Mouse (Mus musculus) lung, embryonic 16.5 days (tissue): ENCODE measurements around the gene Gm20696. TPM values are rescaled to one million over a fixed set of nuclear protein-coding genes. Genes with fewer than 3 reads are reported as not detected.

Experiments used
- ATAC-seq: fragments of 200-750 bp; cut with Nextera tagmentation; 2 replicates; pipeline ENCODE4 v1.8.0; 2017; ENCODE audit warnings: low read depth, mild to moderate bottlenecking, moderate library complexity
- H3K27ac ChIP-seq: fragments of 300-500 bp; sonication (generic); 2 replicates; pipeline ENCODE4 v1.5.1; 2014; ENCODE audit warnings: mild to moderate bottlenecking, control low read depth, low read length
- H3K27me3 ChIP-seq: fragments of 300-500 bp; sonication (generic); 2 replicates; pipeline ENCODE4 v1.6.1; 2014; ENCODE audit warnings: low read depth, low read length, mixed read lengths; ENCODE audit not compliant: control insufficient read depth, insufficient read depth
- H3K36me3 ChIP-seq: fragments of 300-500 bp; sonication (generic); 2 replicates; pipeline ENCODE4 v1.6.1; 2014; ENCODE audit warnings: low read length; ENCODE audit not compliant: control insufficient read depth, insufficient read depth
- H3K4me1 ChIP-seq: fragments of 300-500 bp; sonication (generic); replicated peaks from 2 replicates; pipeline ENCODE4 v1.6.1; 2014; ENCODE audit warnings: low read length, mixed read lengths; ENCODE audit not compliant: control insufficient read depth, insufficient read depth
- H3K4me2 ChIP-seq: fragments of 300-500 bp; sonication (generic); 2 replicates; pipeline ENCODE4 v1.6.1; 2014; ENCODE audit warnings: low read depth, low read length, control low read depth
- H3K4me3 ChIP-seq: fragments of 300-500 bp; sonication (generic); 2 replicates; pipeline ENCODE4 v1.5.1; 2014; ENCODE audit warnings: mild to moderate bottlenecking, low read length, control low read depth
- H3K9ac ChIP-seq: fragments of 300-500 bp; sonication (generic); 2 replicates; pipeline ENCODE4 v1.6.1; 2014; ENCODE audit warnings: low read length, control low read depth
- H3K9me3 ChIP-seq: fragments of 300-500 bp; sonication (generic); 2 replicates; pipeline ENCODE4 v1.6.1; 2016; ENCODE audit warnings: low read length; ENCODE audit not compliant: control insufficient read depth
- WGBS: fragments of 180-500 bp; shearing (Covaris S2); extraction: QIAGEN DNeasy Blood & Tissue Kit; methylation state at CpG from one replicate; pipeline ENCODE4 v1.1.7; 2014; 5-methylcytosine and 5-hydroxymethylcytosine counted together
- polyA plus RNA-seq: library from polyadenylated mRNA; unstranded; fragments of >200 nt; fragmentation: Nextera tagmentation; extraction: Ambion mirVana; gene quantifications from 2 replicates; pipeline ENCODE4 v1.2.1, GENCODE M21; 2015

The Gm20696 gene
- polyA plus RNA-seq, 1 experiment from 2014 or later, result 2.3 TPM

- Histone ChIP-seq H3K4me1 (peaks cover 4% of the 10 kb centered on the region; the same call in 1 of the 2 replicates), H3K4me3 (no peak overlapping the region), H3K9ac (no peak overlapping the region), H3K27ac (peak overlapping the region; percentile 59), H3K27me3 (no peaks in the 10 kb centered on the region), H3K36me3 (no peaks in the 10 kb centered on the region), H3K9me3 (no peaks in the 10 kb centered on the region), H3K4me2 (no peak overlapping the region)
- WGBS, result 52% methylated on average over 6 of the region's 6 CpGs
- peak; percentile 67 for ATAC-seq
Observed at GRCm38 (mm10) chr6:99359765-99360499, 306.7 kb downstream of the Gm20696 start.

GRCm38 (mm10) chr6:99359036-99359698 lies 307.4 kb downstream of the Gm20696 start:
- no peak overlapping the region for H3K4me2 ChIP-seq
- H3K36me3 ChIP-seq, result no peaks in the 10 kb centered on the region
- 65% methylated on average over 9 of the region's 9 CpGs for WGBS
- ATAC-seq, result no peak
- no peaks in the 10 kb centered on the region for H3K27me3 ChIP-seq
- H3K27ac ChIP-seq, result peak overlapping the region; percentile 59; the same call in 1 of the 2 replicates
- H3K4me1 ChIP-seq, result peaks cover 3% of the 10 kb centered on the region; the same call in 1 of the 2 replicates
- H3K9ac ChIP-seq, result no peak overlapping the region
- no peak overlapping the region for H3K4me3 ChIP-seq
- H3K9me3 ChIP-seq, result no peaks in the 10 kb centered on the region

- no peaks in the 10 kb centered on the region for H3K36me3 ChIP-seq
- no peaks in the 10 kb centered on the region for H3K9me3 ChIP-seq
- no peak overlapping the region for H3K27ac ChIP-seq
- no peak for ATAC-seq
- WGBS, result 87% methylated on average over 2 of the region's 2 CpGs
- H3K27me3 ChIP-seq, result no peaks in the 10 kb centered on the region
- H3K4me2 ChIP-seq, result no peak overlapping the region
- no peak overlapping the region for H3K4me3 ChIP-seq
- H3K4me1 ChIP-seq, result peaks cover 3% of the 10 kb centered on the region; the same call in 1 of the 2 replicates
- no peak overlapping the region for H3K9ac ChIP-seq
Observed at GRCm38 (mm10) chr6:99357931-99358330, 308.7 kb downstream of the Gm20696 start.

GRCm38 (mm10) chr6:99354338-99354737 lies 312.3 kb downstream of the Gm20696 start:
- H3K4me3 ChIP-seq, result no peak overlapping the region
- 46% methylated on average over 2 of the region's 2 CpGs for WGBS
- no peak overlapping the region for H3K9ac ChIP-seq
- no peak for ATAC-seq
- no peak overlapping the region for H3K27ac ChIP-seq
- H3K4me2 ChIP-seq, result no peak overlapping the region
- no peaks in the 10 kb centered on the region for H3K36me3 ChIP-seq
- H3K27me3 ChIP-seq, result no peaks in the 10 kb centered on the region
- H3K4me1 ChIP-seq, result no peaks in the 10 kb centered on the region; the same call in 1 of the 2 replicates
- no peaks in the 10 kb centered on the region for H3K9me3 ChIP-seq

DNA sequence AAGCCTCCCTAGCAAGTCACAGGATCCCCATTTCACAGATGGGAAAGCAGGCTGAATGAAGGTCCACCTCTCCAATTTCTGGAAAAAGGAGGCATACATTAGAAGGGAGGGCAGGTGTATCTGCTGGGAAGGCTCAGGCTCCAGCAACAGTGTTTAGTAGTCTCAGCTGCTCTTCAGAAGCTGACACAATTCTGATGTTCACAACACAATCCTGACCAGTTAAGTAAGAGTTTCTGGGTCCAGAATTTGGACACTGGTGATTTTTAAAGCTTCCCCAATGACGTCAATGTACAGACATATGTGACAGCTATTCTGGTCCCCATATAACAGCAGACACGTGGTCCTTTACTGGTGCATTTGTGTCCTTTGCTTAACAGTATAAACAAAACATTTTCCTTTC lies 313.2 kb downstream of the Gm20696 start:
- WGBS, result 56% methylated on average over 2 of the region's 2 CpGs
- H3K36me3 ChIP-seq, result no peaks in the 10 kb centered on the region
- no peak overlapping the region for H3K9ac ChIP-seq
- H3K4me2 ChIP-seq, result no peak overlapping the region
- H3K4me1 ChIP-seq, result no peaks in the 10 kb centered on the region
- H3K9me3 ChIP-seq, result no peaks in the 10 kb centered on the region
- no peak for ATAC-seq
- H3K27me3 ChIP-seq, result no peaks in the 10 kb centered on the region
- H3K27ac ChIP-seq, result no peak overlapping the region
- no peak overlapping the region for H3K4me3 ChIP-seq

DNA sequence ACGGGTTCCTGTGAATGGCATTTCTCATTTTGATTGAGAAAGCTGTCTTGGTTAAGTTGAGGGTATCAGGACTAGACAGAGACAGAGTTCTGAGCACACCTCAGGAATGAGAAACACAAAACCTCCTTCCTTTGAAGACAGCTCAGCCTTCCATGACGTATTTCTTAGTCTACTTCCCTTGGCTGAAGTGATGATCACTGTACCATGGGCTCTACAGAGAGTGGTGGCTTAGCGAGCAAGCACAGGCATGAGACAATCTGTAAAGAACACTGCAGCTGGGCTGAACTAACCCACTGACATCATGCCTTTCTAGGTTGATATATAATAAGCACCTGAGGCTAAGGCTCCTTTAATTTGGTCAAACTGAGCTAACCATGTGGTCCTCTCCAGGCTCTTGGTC lies 316.0 kb downstream of the Gm20696 start:
- no peaks in the 10 kb centered on the region for H3K36me3 ChIP-seq
- no peaks in the 10 kb centered on the region for H3K9me3 ChIP-seq
- H3K4me2 ChIP-seq, result no peak overlapping the region
- H3K9ac ChIP-seq, result no peak overlapping the region
- H3K4me3 ChIP-seq, result no peak overlapping the region
- H3K4me1 ChIP-seq, result no peaks in the 10 kb centered on the region
- no peak overlapping the region for H3K27ac ChIP-seq
- ATAC-seq, result no peak
- no peaks in the 10 kb centered on the region for H3K27me3 ChIP-seq
- 62% methylated on average over 3 of the region's 3 CpGs for WGBS

DNA sequence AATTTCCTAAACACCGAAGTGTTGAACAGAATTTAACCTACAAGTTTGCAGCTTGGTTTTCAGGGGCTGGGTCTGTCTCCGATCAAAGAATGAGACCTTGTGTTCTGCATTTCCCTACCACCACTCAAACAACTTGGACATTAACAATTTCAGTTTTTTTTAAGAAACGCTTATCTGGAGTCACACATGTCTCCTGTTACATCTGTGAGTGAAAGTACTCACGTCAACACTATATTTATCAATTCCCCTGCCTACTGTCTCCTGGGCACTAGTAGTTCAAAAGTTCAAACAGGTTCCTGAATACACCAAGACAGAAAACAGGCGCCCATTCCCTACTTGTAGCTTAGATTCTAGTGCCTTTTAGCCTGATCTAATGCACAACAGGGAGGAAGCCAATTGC lies 316.4 kb downstream of the Gm20696 start:
- ATAC-seq, result no peak
- H3K27me3 ChIP-seq, result no peaks in the 10 kb centered on the region
- no peaks in the 10 kb centered on the region for H3K36me3 ChIP-seq
- H3K4me1 ChIP-seq, result no peaks in the 10 kb centered on the region
- H3K27ac ChIP-seq, result no peak overlapping the region
- no peak overlapping the region for H3K4me2 ChIP-seq
- no peaks in the 10 kb centered on the region for H3K9me3 ChIP-seq
- 50% methylated on average over 5 of the region's 5 CpGs for WGBS
- no peak overlapping the region for H3K9ac ChIP-seq
- H3K4me3 ChIP-seq, result no peak overlapping the region

DNA sequence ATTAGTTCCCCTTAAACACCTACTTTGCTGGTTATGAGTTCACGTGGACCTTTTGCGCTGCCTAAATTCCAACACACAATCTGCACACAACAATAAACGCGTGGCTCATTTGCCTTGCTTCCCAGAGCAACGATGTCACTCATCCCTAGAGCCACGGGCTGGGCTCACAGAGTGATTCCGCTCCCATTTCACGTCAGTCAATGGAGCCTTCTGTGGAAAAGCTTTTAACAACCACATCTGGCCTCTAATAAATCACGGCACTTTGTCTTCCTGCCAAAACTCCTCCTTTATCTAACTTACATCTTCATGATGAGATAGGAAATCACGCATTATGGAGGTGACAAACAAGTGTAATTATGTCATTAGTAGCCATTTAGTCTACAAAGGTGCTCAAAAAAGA lies 318.8 kb downstream of the Gm20696 start:
- Histone ChIP-seq H3K27me3 (no peaks in the 10 kb centered on the region), H3K4me1 (no peaks in the 10 kb centered on the region), H3K4me2 (no peak overlapping the region), H3K9ac (no peak overlapping the region), H3K27ac (no peak overlapping the region), H3K4me3 (no peak overlapping the region), H3K36me3 (no peaks in the 10 kb centered on the region), H3K9me3 (no peaks in the 10 kb centered on the region)
- WGBS, result 60% methylated on average over 10 of the region's 10 CpGs
- ATAC-seq, result no peak

- Histone ChIP-seq H3K4me1 (no peaks in the 10 kb centered on the region), H3K27ac (no peak overlapping the region), H3K9me3 (no peaks in the 10 kb centered on the region), H3K36me3 (no peaks in the 10 kb centered on the region), H3K4me3 (no peak overlapping the region), H3K9ac (no peak overlapping the region), H3K27me3 (no peaks in the 10 kb centered on the region), H3K4me2 (no peak overlapping the region)
- 96% methylated on average over 7 of the region's 7 CpGs for WGBS
- ATAC-seq, result no peak
Observed at GRCm38 (mm10) chr6:99344966-99345365, 321.6 kb downstream of the Gm20696 start.
